Comparison of ENCODE assay signal across 8 mouse cellular contexts in genomic region chr6:148443291-148443725, GRCm38 (mm10). TPM values are rescaled to one million over a fixed set of nuclear protein-coding genes. Genes with fewer than 3 reads are reported as not detected.
DNase-seq lines count a peak whose midpoint lies in the region; ATAC-seq and TF ChIP-seq lines count a peak whose summit lies in the region.

No protein-coding gene starts in this region.

- peak overlapping the region; percentile 85 for H3K4me3 ChIP-seq in left cerebral cortex, adult 2 months
- peak overlapping the region; percentile 60 for H3K4me3 ChIP-seq in embryonic facial prominence, embryonic 15.5 days (replicated peaks)
- peak overlapping the region; percentile 64 for H3K4me3 ChIP-seq in liver, embryonic 13.5 days (replicated peaks)

- TF ChIP-seq CTCF in left cerebral cortex, adult 2 months (IDR thresholded peaks at IDR 0.05): no peak

- H3K4me2 ChIP-seq in embryonic facial prominence, embryonic 15.5 days (replicated peaks): peak overlapping the region; percentile 97
- peak overlapping the region; percentile 77 for H3K4me2 ChIP-seq in liver, embryonic 13.5 days

- H3K4me1 ChIP-seq in embryonic facial prominence, embryonic 15.5 days: peaks cover 22% of the 10 kb centered on the region
- peaks cover 25% of the 10 kb centered on the region for H3K4me1 ChIP-seq in liver, embryonic 13.5 days (replicated peaks)

- no peaks in the 10 kb centered on the region for H3K9me3 ChIP-seq in embryonic facial prominence, embryonic 15.5 days (replicated peaks)
- no peaks in the 10 kb centered on the region; the same call in 1 of the 2 replicates for H3K9me3 ChIP-seq in liver, embryonic 13.5 days (replicated peaks)

- 4% methylated on average over 15 of the region's 15 CpGs for WGBS in embryonic facial prominence, embryonic 15.5 days
- WGBS in liver, embryonic 13.5 days (ENCODE audit: insufficient replicate concordance): 6% methylated on average over 15 of the region's 15 CpGs

- intact Hi-C loops in left cerebral cortex, adult 2 months (cut with DNase I): loop anchor here (1.0 to 5.0 kb wide), 6 partner anchors 111 to 309 kb away; partner anchors contain the start of gene Ergic2
- intact Hi-C loops in left cerebral cortex, postnatal 4 days (cut with DNase I): loop anchor here (10.0 kb wide), 3 partner anchors 131 to 301 kb away; no protein-coding TSS in a partner anchor

- H3K9ac ChIP-seq in embryonic facial prominence, embryonic 15.5 days: peak overlapping the region; percentile 50
- no peak overlapping the region for H3K9ac ChIP-seq in liver, embryonic 13.5 days

- DNase-seq in left cerebral cortex, adult 2 months (ENCODE audit: extremely low spot score in 1 of 2, low spot score in 2 of 2): peak in 1 of 2 experiments; percentile 48
- no peak for DNase-seq in left cerebral cortex, postnatal 4 days
- peak; percentile 23 for DNase-seq in heart, postnatal 4 days
- DNase-seq in liver, embryonic 13.5 days: no peak
- DNase-seq in right cerebral cortex, adult 2 months (ENCODE audit: low spot score in 2 of 2): peak; percentile 32 to 35
- no peak for DNase-seq in urinary bladder, adult 2 months (ENCODE audit: low spot score)
- no peak for DNase-seq in ovary, adult 18-20 months (ENCODE audit: low spot score)

- ATAC-seq in embryonic facial prominence, embryonic 15.5 days (ENCODE audit: insufficient number of reproducible peaks, low FRiP score, low TSS enrichment, low read depth): no peak
- no peak for ATAC-seq in liver, embryonic 13.5 days (ENCODE audit: low read depth)

- H3K36me3 ChIP-seq in embryonic facial prominence, embryonic 15.5 days: no peaks in the 10 kb centered on the region
- H3K36me3 ChIP-seq in liver, embryonic 13.5 days: no peaks in the 10 kb centered on the region

- peak overlapping the region; percentile 89 for H3K27ac ChIP-seq in left cerebral cortex, adult 2 months
- H3K27ac ChIP-seq in embryonic facial prominence, embryonic 15.5 days (replicated peaks): no peak overlapping the region
- H3K27ac ChIP-seq in liver, embryonic 13.5 days: no peak overlapping the region

- H3K27me3 ChIP-seq in embryonic facial prominence, embryonic 15.5 days: peaks cover 26% of the 10 kb centered on the region
- H3K27me3 ChIP-seq in liver, embryonic 13.5 days: peaks cover 77% of the 10 kb centered on the region

RNA-seq across cellular contexts. Expression of gene Tmtc1, which starts 0.9 kb away (rescaled TPM):
- 10 to 100 TPM; 58.7 to 60.1 TPM for total RNA-seq in left cerebral cortex, adult 2 months (2021)
- total RNA-seq in left cerebral cortex, postnatal 4 days (2021): 10 to 100 TPM; 36.7 to 37.5 TPM
- 1.4 and 1.5 TPM in 2 replicates for polyA plus RNA-seq in embryonic facial prominence, embryonic 15.5 days (2015; fragmentation: Nextera tagmentation; extraction: Ambion mirVana)
- total RNA-seq in heart, postnatal 4 days (2021): 10 to 100 TPM; 18.7 to 24.0 TPM
- 0.07 and 0.10 TPM in 2 replicates for polyA plus RNA-seq in liver, embryonic 13.5 days (2015; fragmentation: Nextera tagmentation; extraction: Ambion mirVana)
- 14.2 and 17.9 TPM in 2 replicates for polyA plus RNA-seq in urinary bladder, adult 2 months (2012; rRNA removed)

Comparison
In these comparisons a context has a peak if more than half of its experiments do, and no peak if none do; other contexts are left out.
1. DNase-seq: peak in heart, postnatal 4 days (single experiment) and right cerebral cortex, adult 2 months (2 of 2); none in left cerebral cortex, postnatal 4 days (single experiment), liver, embryonic 13.5 days (single experiment), urinary bladder, adult 2 months (single experiment) and ovary, adult 18-20 months (single experiment).
2. Peak in every context shown above with its lines, with median percentiles within 50 percentile points of each other: H3K4me3 ChIP-seq.